Mouse (Mus musculus) inflammation-experienced regulatory T-cells, adult 6 months (primary cell): ENCODE measurements around the gene Jazf1. TPM values are rescaled to one million over a fixed set of nuclear protein-coding genes. Genes with fewer than 3 reads are reported as not detected.

ENCODE experiments used
- ATAC-seq: one replicate; pipeline ENCODE4 v1.8.0; 2017
- polyA plus RNA-seq, 3 experiments: library from polyadenylated mRNA; unstranded; fragments of 100-300 nt; shearing (Covaris generic); gene quantifications; one replicate each; pipeline ENCODE4 v1.2.1; 2017

Jazf1 gene
- polyA plus RNA-seq, result 10 to 100 TPM in 2 of 3 experiments, 1 to 10 TPM in 1; 9.9 to 15.3 (median 11.0) TPM

- ATAC-seq, result peak; percentile 80
These were observed at the start of gene Jazf1 for GRCm38 (mm10) chr6:53067989-53068874. Gene Jazf1 (minus strand): TSS chr6:53068631.

GRCm38 (mm10) chr6:53117855-53118254, 49.4 kb upstream of the Jazf1 start:
- no peak for ATAC-seq

- ATAC-seq, result no peak
These were observed 18.4 kb upstream of the Jazf1 start for GRCm38 (mm10) chr6:53086879-53087278.

- ATAC-seq, result no peak
These were observed 12.8 kb upstream of the Jazf1 start for GRCm38 (mm10) chr6:53081241-53081640.

- ATAC-seq, result no peak
These were observed 10.2 kb upstream of the Jazf1 start for GRCm38 (mm10) chr6:53078671-53079070.

GRCm38 (mm10) chr6:53071732-53072131, 3.3 kb upstream of the Jazf1 start:
- ATAC-seq, result no peak

GRCm38 (mm10) chr6:53069976-53070575, 1.6 kb upstream of the Jazf1 start:
- no peak for ATAC-seq

- ATAC-seq, result peak; percentile 31
These were observed 396 bp upstream of the Jazf1 start for GRCm38 (mm10) chr6:53068875-53069178.

- peak; percentile 19 for ATAC-seq
These were observed 914 bp downstream of the Jazf1 start for GRCm38 (mm10) chr6:53067446-53067988.

GRCm38 (mm10) chr6:53066978-53067377, 1.5 kb downstream of the Jazf1 start:
- no peak for ATAC-seq

- no peak for ATAC-seq
These were observed 4.4 kb downstream of the Jazf1 start for GRCm38 (mm10) chr6:53064070-53064469.

- ATAC-seq, result no peak
These were observed 13.5 kb downstream of the Jazf1 start for GRCm38 (mm10) chr6:53054909-53055308.

- no peak for ATAC-seq
These were observed 22.9 kb downstream of the Jazf1 start for GRCm38 (mm10) chr6:53045501-53045900.

GRCm38 (mm10) chr6:53038176-53038575, 30.3 kb downstream of the Jazf1 start:
- peak; percentile 97 for ATAC-seq

GRCm38 (mm10) chr6:53034362-53035011, 33.9 kb downstream of the Jazf1 start:
- no peak for ATAC-seq

- peak; percentile 32 for ATAC-seq
These were observed 35.5 kb downstream of the Jazf1 start for GRCm38 (mm10) chr6:53032730-53033484.

- no peak for ATAC-seq
These were observed 46.4 kb downstream of the Jazf1 start for GRCm38 (mm10) chr6:53022069-53022468.

GRCm38 (mm10) chr6:53021081-53021480, 47.4 kb downstream of the Jazf1 start:
- no peak for ATAC-seq

GRCm38 (mm10) chr6:53017357-53018205, 50.9 kb downstream of the Jazf1 start:
- ATAC-seq, result no peak

- ATAC-seq, result no peak
These were observed 53.7 kb downstream of the Jazf1 start for GRCm38 (mm10) chr6:53014460-53015455.
